Mouse (Mus musculus): ENCODE measurements around the gene Pak4.

DNA sequence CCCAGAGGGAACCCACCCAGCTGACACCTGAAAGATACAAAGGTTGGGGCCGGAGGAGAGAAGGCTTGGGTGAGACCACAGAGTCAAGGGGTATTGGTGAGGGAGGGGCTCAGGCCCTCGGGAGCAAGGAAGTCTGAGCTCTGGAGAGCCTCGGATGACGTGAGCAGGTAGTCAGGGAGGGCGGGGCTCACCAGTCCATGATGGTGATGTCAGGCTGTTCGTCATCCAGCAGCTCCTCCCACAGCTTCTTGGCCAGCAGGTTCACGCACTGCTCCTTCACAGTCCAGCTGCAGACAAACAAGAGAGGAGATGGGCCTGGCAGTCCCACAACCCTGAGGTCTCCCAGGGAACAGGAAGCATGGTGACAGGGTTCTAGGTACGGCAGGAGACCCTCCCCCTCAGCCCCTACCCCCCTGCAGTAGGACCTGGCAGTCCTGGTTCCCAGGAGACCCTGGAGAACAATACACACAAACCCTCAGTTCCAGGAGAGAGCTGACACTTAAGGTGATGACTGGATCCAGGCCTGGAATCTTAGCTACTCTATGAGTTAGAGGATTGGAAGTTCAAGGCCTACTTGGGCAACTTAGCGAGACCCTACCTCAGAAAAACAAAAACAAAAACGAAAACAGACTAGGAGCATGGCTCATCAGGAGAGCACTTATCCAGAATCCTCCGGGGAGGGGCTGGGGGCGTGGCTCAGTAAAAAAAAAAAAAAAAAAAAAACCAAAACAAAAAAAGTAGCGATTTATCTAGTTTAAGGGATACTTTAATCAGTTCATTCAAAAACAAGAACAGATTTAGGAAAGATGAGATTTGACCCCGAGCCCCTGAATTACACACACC lies 52.7 kb downstream of the Pak4 start:
- TF ChIP-seq GATA1 (IDR thresholded peaks at IDR 0.05; ENCODE audit: low read length) (no peak), TAL1 (IDR thresholded peaks at IDR 0.05; ENCODE audit: low read length) (no peak)
